Mouse (Mus musculus) liver, adult (tissue): ENCODE results near the gene Kmt2d.

Experiments used
- GATA4 ChIP-seq: IDR thresholded peaks from 2 replicates; pipeline ENCODE4 v1.6.1; 2014; ENCODE audit warnings: mild to moderate bottlenecking, low read length; ENCODE audit not compliant: insufficient replicate concordance

Kmt2d gene

GRCm38 (mm10) chr15:98871070-98871915 lies at the start of gene Kmt2d:
Gene Kmt2d, minus strand, starts transcription at chr15:98871204.
- no peak for TF ChIP-seq GATA4

- TF ChIP-seq GATA4: peak; percentile 40; the same call in 1 of the 2 replicates
Measured at GRCm38 (mm10) chr15:98917538-98918498, 46.8 kb upstream of the Kmt2d start, which contains the start of gene Lmbr1l. Gene Lmbr1l, minus strand, starts transcription at chr15:98918231.

DNA sequence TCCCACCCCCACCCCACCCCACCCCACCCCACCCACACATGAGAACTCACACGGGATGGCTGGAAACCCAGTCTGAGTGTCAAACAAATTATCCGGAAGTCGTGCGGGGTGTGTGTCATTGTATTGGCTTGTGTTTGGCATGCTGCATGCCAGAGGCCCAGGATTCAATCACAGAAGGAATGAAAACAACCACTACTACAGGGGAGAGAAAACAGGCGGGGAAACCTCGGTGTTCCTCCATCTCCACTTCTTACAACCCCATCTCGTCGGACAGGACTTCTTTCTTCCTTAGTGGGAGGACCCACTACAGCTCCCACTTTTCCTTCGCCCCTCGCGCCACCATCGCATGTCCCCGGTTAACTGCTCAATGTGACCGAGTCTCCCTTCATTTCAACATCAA lies 46.1 kb upstream of the Kmt2d start:
- no peak for TF ChIP-seq GATA4

- TF ChIP-seq GATA4: no peak
Measured at GRCm38 (mm10) chr15:98916016-98916415, 45.0 kb upstream of the Kmt2d start.

DNA sequence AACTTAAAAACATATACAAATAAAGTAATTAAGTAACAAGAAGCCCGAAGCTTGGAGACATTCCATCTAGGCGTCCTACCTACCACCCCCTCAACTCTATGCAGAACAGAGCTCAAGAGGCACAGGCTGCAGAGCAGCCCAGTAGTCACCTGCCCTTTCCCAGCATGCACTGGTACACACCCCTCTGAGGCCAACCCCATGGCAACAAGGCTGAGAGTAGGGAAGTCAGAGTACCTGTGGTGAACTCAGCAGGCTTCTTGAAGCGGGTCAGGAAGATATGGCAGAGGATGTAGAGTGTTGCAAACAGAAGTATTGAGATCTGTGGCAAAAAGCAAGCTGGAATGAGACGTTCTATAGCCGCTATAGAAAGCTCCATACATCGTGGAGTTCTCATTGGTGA lies 43.9 kb upstream of the Kmt2d start:
- no peak for TF ChIP-seq GATA4

DNA sequence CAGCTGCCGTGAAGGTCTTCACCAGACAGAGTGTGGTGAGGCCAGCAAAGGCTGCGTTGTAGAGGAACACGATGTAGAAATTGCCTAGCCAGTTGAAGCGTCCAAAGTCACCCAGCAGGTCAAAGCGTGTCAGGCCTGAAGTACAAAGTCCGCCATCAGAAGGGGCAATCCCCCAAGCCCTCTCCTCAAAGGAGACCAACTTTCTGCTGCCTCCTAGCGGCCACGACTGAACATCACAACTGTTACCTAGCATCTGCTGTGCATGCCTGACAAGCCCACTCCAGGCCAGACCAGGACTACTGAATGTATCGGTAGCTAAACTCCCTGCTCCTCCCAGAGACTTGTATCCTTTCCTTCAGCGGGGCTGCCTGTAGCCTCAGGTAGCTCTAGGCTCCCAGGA lies 33.7 kb upstream of the Kmt2d start:
- TF ChIP-seq GATA4: no peak

GRCm38 (mm10) chr15:98902600-98902999 lies 31.6 kb upstream of the Kmt2d start:
- no peak for TF ChIP-seq GATA4

- no peak for TF ChIP-seq GATA4
Measured at GRCm38 (mm10) chr15:98901530-98901929, 30.5 kb upstream of the Kmt2d start.

GRCm38 (mm10) chr15:98897928-98898800 lies 27.2 kb upstream of the Kmt2d start, which contains the start of gene Dhh:
Gene Dhh, minus strand, starts transcription at chr15:98898540.
- TF ChIP-seq GATA4: no peak

- TF ChIP-seq GATA4: no peak
Measured at GRCm38 (mm10) chr15:98897495-98897894, 26.5 kb upstream of the Kmt2d start.

GRCm38 (mm10) chr15:98895635-98896589 lies 24.9 kb upstream of the Kmt2d start:
- no peak for TF ChIP-seq GATA4

DNA sequence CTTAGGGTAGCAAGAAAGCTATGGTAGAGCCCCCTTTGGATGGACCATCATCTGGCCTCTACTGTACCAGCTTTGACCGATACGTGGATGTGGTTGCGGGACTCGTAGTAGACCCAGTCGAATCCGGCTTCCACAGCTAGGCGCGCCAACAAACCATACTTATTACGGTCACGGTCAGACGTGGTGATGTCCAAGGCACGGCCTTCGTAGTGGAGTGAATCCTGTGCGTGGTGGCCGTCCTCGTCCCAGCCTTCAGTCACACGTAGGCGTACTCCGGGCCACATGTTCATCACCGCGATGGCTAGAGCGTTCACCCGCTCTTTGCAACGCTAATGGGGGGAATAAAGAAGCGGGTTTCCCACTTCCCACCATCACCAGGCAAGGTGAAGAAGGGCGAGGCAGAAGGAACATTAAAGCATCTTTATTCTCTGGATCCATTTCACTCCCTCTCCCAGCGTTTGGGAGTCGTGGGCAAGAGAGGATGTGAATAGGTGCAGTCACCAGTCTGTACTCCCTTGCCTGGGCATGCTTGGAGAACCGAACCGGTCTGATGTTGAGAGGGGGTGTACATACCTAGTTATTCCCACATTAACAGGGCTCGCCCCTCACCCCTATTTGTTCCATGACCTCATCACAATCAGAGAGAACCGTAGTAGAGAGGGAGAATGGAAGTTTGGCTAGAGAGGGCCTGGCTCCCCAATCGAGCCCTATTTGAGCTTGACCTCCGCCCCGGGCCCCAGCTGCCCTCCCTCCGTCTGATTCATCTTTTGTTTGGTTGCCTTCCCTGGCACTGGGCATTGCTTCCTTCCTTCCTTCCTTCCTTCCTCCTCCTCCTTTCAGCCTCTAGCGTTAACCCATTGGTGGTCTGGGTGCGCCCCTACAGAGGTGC lies 24.0 kb upstream of the Kmt2d start:
- no peak for TF ChIP-seq GATA4
